Mouse (Mus musculus): Measurements from ENCODE around the gene Lrrc55. TPM values are rescaled to one million over a fixed set of nuclear protein-coding genes. Genes with fewer than 3 reads are reported as not detected.

Lrrc55 gene
- polyA plus RNA-seq (2021; fragmentation: Nextera tagmentation) = 7.2 and 8.3 TPM in 2 replicates
- long read RNA-seq, experiment 1, partial matches to known transcripts = 0 of 27 reads
- long read RNA-seq, experiment 1, other reads (novel, unspliced or antisense) = 25 of 27 reads
- long read RNA-seq, experiment 2, partial matches to known transcripts = 1 of 11 reads
- long read RNA-seq, experiment 2, other reads (novel, unspliced or antisense) = 10 of 11 reads

DNA sequence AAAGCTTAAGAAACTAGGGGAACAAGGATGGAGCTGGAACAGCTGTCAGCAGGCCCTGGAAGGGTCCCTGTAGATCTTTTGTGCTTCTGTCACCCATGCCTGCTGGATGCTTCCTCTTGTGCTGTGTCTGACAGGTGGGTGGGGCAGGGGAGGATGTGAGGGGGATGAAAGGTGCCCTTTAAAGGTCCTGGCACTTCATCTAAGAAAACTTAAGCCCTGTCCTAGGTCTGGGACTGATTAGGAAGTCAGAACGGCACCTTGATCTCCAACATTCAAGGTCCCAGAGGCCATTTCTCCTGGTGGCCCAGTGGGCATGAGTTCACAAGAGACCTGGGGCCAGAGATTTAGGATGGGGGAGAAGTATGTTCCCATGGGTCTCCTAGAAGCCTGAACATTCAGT, at the start of gene Lrrc55:
TSS of gene Lrrc55 (minus strand) at position 297 of the 400 bp plus-strand sequence.

DNA sequence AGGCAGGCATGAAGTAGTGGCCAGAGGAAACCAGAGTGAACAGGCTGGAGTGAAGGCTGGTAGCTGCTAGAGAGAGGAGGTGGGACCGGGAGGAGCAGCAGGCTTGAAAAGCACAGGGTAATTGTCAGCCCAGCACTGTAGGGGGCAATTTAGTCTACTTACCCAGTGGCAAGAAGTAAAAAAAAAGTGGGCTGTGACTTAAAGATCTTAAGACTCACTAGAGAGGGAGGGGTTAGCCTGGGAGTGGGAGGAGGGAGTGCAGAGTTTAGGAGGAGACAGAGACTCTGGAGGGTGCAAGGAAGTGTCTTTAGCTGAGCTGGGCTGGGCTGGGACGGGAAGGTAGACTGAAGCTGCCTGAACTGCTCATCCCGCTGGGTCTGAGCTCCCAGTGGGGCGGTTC, 60.9 kb downstream of the Lrrc55 start, which contains the start of gene Aplnr:
TSS of gene Aplnr (plus strand) at position 137 of the 400 bp plus-strand sequence.

Other genes with a start within 250 kb of the Lrrc55 start
- gene Prg2, start 216.7 kb downstream of the Lrrc55 start, polyA plus RNA-seq (2021; fragmentation: Nextera tagmentation) = not detected in 2 replicates
- gene Prg3, start 209.0 kb downstream of the Lrrc55 start, polyA plus RNA-seq (2021; fragmentation: Nextera tagmentation) = not detected in 2 replicates
- gene Ssrp1, start 160.0 kb downstream of the Lrrc55 start, polyA plus RNA-seq (2021; fragmentation: Nextera tagmentation) = 29.3 and 42.0 TPM in 2 replicates
- gene P2rx3, start 159.7 kb downstream of the Lrrc55 start, polyA plus RNA-seq (2021; fragmentation: Nextera tagmentation) = 0.28 and 0.43 TPM in 2 replicates
- 5.7 and 7.8 TPM in 2 replicates for gene Tnks1bp1, start 149.2 kb downstream of the Lrrc55 start, polyA plus RNA-seq (2021; fragmentation: Nextera tagmentation)
- gene Aplnr, start 61.0 kb downstream of the Lrrc55 start, polyA plus RNA-seq (2021; fragmentation: Nextera tagmentation) = 0.13 TPM in 1 of 2 replicates, not detected in the other
- gene Olfr987, start 142.1 kb upstream of the Lrrc55 start, polyA plus RNA-seq (2021; fragmentation: Nextera tagmentation) = not detected in 2 replicates
- not detected in 2 replicates for gene Olfr988, start 166.0 kb upstream of the Lrrc55 start, polyA plus RNA-seq (2021; fragmentation: Nextera tagmentation)
- not detected in 2 replicates for gene Olfr992, start 212.3 kb upstream of the Lrrc55 start, polyA plus RNA-seq (2021; fragmentation: Nextera tagmentation)
- gene Olfr993, start 217.7 kb upstream of the Lrrc55 start, polyA plus RNA-seq (2021; fragmentation: Nextera tagmentation) = not detected in 2 replicates
- gene Olfr994, start 239.3 kb upstream of the Lrrc55 start, polyA plus RNA-seq (2021; fragmentation: Nextera tagmentation) = not detected in 2 replicates
- gene Olfr995, start 246.4 kb upstream of the Lrrc55 start, polyA plus RNA-seq (2021; fragmentation: Nextera tagmentation) = not detected in 2 replicates

Measured in left cerebral cortex, adult 6 months (tissue).